Mouse (Mus musculus) kidney, adult 2 months (tissue): ENCODE measurements around the gene Ube2k.

ENCODE experiments used
- CTCF ChIP-seq: fragments of 200-500 bp; conservative IDR thresholded peaks from 2 replicates; pipeline ENCODE4 v1.5.1; 2011; ENCODE audit warnings: low read depth, mild to moderate bottlenecking, control low read depth, low read length, moderate library complexity, mixed read lengths; ENCODE audit not compliant: insufficient read depth, insufficient read length
- POLR2A ChIP-seq: fragments of 200-500 bp; IDR thresholded peaks from one replicate; pipeline ENCODE4 v1.6.1; 2011; ENCODE audit warnings: low read depth, low read length, control low read depth

DNA sequence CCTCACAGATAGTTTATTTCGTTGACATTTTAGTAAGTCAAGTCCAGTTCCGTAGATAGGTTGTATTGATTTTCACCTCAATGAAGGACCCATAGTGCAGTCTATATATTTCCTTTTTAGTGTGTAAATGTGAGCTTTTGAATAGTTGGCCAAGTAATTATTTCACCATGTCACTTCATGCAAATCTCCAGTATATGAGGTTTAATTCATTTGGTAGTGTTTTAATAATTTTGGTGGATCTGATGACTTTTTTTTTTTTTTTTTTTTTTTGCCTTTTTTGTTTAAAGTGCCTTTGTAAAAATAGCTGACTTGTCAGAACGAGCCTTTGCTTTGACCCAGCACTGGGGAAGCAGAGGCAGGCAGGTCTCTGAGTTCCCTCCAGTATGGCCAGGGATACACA, 2.8 kb downstream of the Ube2k start:
- no peak for TF ChIP-seq CTCF
- no peak for TF ChIP-seq POLR2A
